ENCODE assay signal across 8 mouse cellular contexts in the genomic region with DNA sequence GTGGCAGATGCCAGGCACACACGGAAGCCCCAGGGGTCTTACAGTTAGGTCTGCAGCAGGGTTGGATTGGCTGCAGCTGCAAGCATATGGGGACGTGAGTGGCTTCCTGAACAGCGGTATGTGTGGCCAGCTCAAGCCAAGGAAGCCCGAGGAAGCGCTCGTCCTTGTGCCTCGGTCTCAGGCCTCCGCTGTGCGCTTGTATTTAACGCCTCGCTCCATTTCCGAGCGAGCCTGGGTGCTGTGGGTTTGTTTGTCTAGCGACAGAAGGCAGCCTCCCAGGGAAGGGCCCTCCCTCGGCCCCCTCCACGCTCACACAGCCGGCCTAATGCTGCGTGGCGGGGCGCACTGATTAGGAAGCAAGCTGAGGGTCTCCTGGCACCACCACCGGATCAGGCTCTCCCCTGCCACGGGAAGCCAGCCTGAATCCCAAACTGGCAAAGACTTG.
DNase-seq lines count a peak whose midpoint lies in the region; ATAC-seq and TF ChIP-seq lines count a peak whose summit lies in the region.
"Had no signal": no experiment of that assay in that cellular context is flagged by ENCODE, and none has a peak within 500 bp of the region (broad histone marks: within the 10 kb centered on the region; RNA-seq: fewer than 3 reads in every experiment).

No protein-coding gene starts in this region.

- H3K4me3 ChIP-seq in embryonic facial prominence, embryonic 14.5 days (ENCODE audit: low read depth, low read length), result no peak overlapping the region
- no peak overlapping the region for H3K4me3 ChIP-seq in hindbrain, embryonic 12.5 days
- no peak overlapping the region for H3K4me3 ChIP-seq in midbrain, postnatal 0 days (ENCODE audit: low read depth, low read length)
- H3K4me3 ChIP-seq: erythroblast, embryonic 14.5 days had no signal

- H3K9ac ChIP-seq in embryonic facial prominence, embryonic 14.5 days (ENCODE audit: low read depth, low read length), result no peak overlapping the region
- peak overlapping the region; percentile 23 for H3K9ac ChIP-seq in hindbrain, embryonic 12.5 days
- H3K9ac ChIP-seq in midbrain, postnatal 0 days (replicated peaks; ENCODE audit: low read length, poor library complexity, severe bottlenecking), result 0 out of 2 replicates have a peak overlapping the region, but pooled peaks have one; percentile 19

- peak; percentile 48 to 52 for DNase-seq in layer of hippocampus, postnatal 14 days (ENCODE audit: low spot score in 2 of 2)
- DNase-seq in layer of hippocampus, adult 8-10 months (ENCODE audit: low spot score in 2 of 2), result no peak
- DNase-seq in embryonic facial prominence, embryonic 14.5 days (ENCODE audit: low spot score), result peak; percentile 14
- peak; percentile 76 for DNase-seq in midbrain, postnatal 0 days (ENCODE audit: low spot score)
- no peak for DNase-seq in frontal cortex, adult 2 months (ENCODE audit: extremely low spot score in 1 of 2, low spot score in 1 of 2)
- no peak for DNase-seq in frontal cortex, postnatal 14 days (ENCODE audit: low spot score in 2 of 2)

- H3K9me3 ChIP-seq in embryonic facial prominence, embryonic 14.5 days (ENCODE audit: control insufficient read depth, low read length), result no peaks in the 10 kb centered on the region
- 0 out of 2 replicates have a peak, but pooled peaks cover 2% of the 10 kb centered on the region for H3K9me3 ChIP-seq in hindbrain, embryonic 12.5 days (replicated peaks)
- H3K9me3 ChIP-seq in midbrain, postnatal 0 days (ENCODE audit: low read length), result no peaks in the 10 kb centered on the region

- no peak for TF ChIP-seq CTCF in midbrain, postnatal 0 days (IDR thresholded peaks at IDR 0.05)

- 21% methylated on average over 20 of the region's 22 CpGs for WGBS in embryonic facial prominence, embryonic 14.5 days
- WGBS in hindbrain, embryonic 12.5 days, result 9% methylated on average over 22 of the region's 22 CpGs
- WGBS in midbrain, postnatal 0 days, result 5% methylated on average over 22 of the region's 22 CpGs

- H3K4me1 ChIP-seq in embryonic facial prominence, embryonic 14.5 days (ENCODE audit: control insufficient read depth, insufficient read depth, low read length), result no peaks in the 10 kb centered on the region
- peaks cover 26% of the 10 kb centered on the region for H3K4me1 ChIP-seq in hindbrain, embryonic 12.5 days
- peaks cover 9% of the 10 kb centered on the region; the same call in 1 of the 2 replicates for H3K4me1 ChIP-seq in midbrain, postnatal 0 days (ENCODE audit: insufficient read depth, low read length)

- H3K27ac ChIP-seq in embryonic facial prominence, embryonic 14.5 days (replicated peaks; ENCODE audit: low read depth, low read length), result no peak overlapping the region
- peak overlapping the region; percentile 92 for H3K27ac ChIP-seq in hindbrain, embryonic 12.5 days
- H3K27ac ChIP-seq in midbrain, postnatal 0 days (ENCODE audit: low read depth, low read length), result peak overlapping the region; percentile 83

- peak overlapping the region; percentile 34; the same call in 1 of the 2 replicates for H3K4me2 ChIP-seq in embryonic facial prominence, embryonic 14.5 days (ENCODE audit: low read depth, low read length)
- peak overlapping the region; percentile 30 for H3K4me2 ChIP-seq in hindbrain, embryonic 12.5 days (replicated peaks)
- peak overlapping the region; percentile 10; the same call in 1 of the 2 replicates for H3K4me2 ChIP-seq in midbrain, postnatal 0 days (ENCODE audit: low read depth, low read length, poor library complexity, severe bottlenecking)

- H3K27me3 ChIP-seq in embryonic facial prominence, embryonic 14.5 days (replicated peaks; ENCODE audit: control insufficient read depth, insufficient read depth, low read length), result peaks cover 18% of the 10 kb centered on the region
- peaks cover 39% of the 10 kb centered on the region for H3K27me3 ChIP-seq in hindbrain, embryonic 12.5 days
- H3K27me3 ChIP-seq in midbrain, postnatal 0 days (ENCODE audit: insufficient read depth, low read length), result no peaks in the 10 kb centered on the region

- no peaks in the 10 kb centered on the region for H3K36me3 ChIP-seq in embryonic facial prominence, embryonic 14.5 days (ENCODE audit: control insufficient read depth, insufficient read depth, low read length)
- H3K36me3 ChIP-seq in hindbrain, embryonic 12.5 days, result no peaks in the 10 kb centered on the region
- H3K36me3 ChIP-seq in midbrain, postnatal 0 days (ENCODE audit: insufficient read depth, low read length), result no peaks in the 10 kb centered on the region

- ATAC-seq in embryonic facial prominence, embryonic 14.5 days (ENCODE audit: low read depth), result no peak
- ATAC-seq in hindbrain, embryonic 12.5 days (ENCODE audit: low FRiP score), result peak; percentile 78
- peak; percentile 65 for ATAC-seq in midbrain, postnatal 0 days (ENCODE audit: low FRiP score)

Comparison
In these comparisons a context has a peak if more than half of its experiments do, and no peak if none do; other contexts are left out.
1. DNase-seq: peak in layer of hippocampus, postnatal 14 days (2 of 2), embryonic facial prominence, embryonic 14.5 days (single experiment) and midbrain, postnatal 0 days (single experiment); none in layer of hippocampus, adult 8-10 months (0 of 2), frontal cortex, adult 2 months (0 of 2) and frontal cortex, postnatal 14 days (0 of 2).
2. Peak in every context shown above with its lines, with median percentiles within 50 percentile points of each other: H3K4me2 ChIP-seq.